Comparison of ENCODE assay signal across 9 mouse cellular contexts in the genomic region with DNA sequence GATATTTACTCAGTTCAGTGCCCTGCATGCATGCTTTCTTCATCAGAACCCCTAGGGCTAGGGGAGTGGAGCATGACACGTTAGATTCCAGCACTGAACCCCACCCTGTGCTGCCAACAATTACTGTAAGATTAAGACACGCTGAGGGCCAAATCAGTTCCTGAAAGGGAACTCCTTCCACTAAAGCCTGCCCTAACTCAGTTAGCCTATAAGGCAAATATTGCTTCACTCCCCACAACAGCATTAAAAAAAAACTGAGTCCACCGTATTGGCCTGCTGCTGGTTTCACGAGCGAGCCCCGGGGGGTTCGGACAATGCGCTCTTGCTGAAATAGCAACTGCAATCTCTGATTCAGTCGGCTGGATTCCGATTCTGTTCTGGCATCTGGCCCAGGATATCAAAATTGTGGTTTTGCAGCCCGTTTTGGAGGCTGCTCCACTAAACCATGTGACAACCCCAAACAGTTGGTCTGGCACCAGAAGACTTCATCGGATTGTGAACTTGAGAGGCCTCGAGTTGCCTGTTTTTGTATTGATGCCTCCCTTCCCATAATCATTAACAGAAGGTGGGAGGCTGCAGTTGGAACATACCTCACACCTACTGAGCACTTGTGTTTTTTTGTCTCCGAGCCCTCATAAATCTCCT. TPM values are rescaled to one million over a fixed set of nuclear protein-coding genes. Genes with fewer than 3 reads are reported as not detected.
DNase-seq lines count a peak whose midpoint lies in the region; ATAC-seq lines count a peak whose summit lies in the region.
"Had no signal": no experiment of that assay in that cellular context is flagged by ENCODE, and none has a peak within 500 bp of the region (broad histone marks: within the 10 kb centered on the region; RNA-seq: fewer than 3 reads in every experiment).

No protein-coding gene starts in this region.

- no peak overlapping the region for H3K4me3 ChIP-seq in neural tube, embryonic 13.5 days
- no peak overlapping the region for H3K4me3 ChIP-seq in heart, embryonic 16.5 days (ENCODE audit: low read length)
- no peak overlapping the region for H3K4me3 ChIP-seq in midbrain, embryonic 13.5 days (replicated peaks)
- H3K4me3 ChIP-seq: megakaryocyte, embryonic 14.5 days had no signal

- no peak overlapping the region for H3K9ac ChIP-seq in neural tube, embryonic 13.5 days
- H3K9ac ChIP-seq in heart, embryonic 16.5 days (ENCODE audit: low read length) = no peak overlapping the region
- H3K9ac ChIP-seq in midbrain, embryonic 13.5 days (replicated peaks) = no peak overlapping the region

- H3K36me3 ChIP-seq in neural tube, embryonic 13.5 days = no peaks in the 10 kb centered on the region
- no peaks in the 10 kb centered on the region for H3K36me3 ChIP-seq in heart, embryonic 16.5 days (ENCODE audit: control insufficient read depth, insufficient read depth)
- H3K36me3 ChIP-seq in midbrain, embryonic 13.5 days = no peaks in the 10 kb centered on the region

- WGBS in neural tube, embryonic 13.5 days = 52% methylated on average over 14 of the region's 14 CpGs
- 52% methylated on average over 14 of the region's 14 CpGs for WGBS in heart, embryonic 16.5 days
- 68% methylated on average over 14 of the region's 14 CpGs for WGBS in midbrain, embryonic 13.5 days

- no peak for DNase-seq in neural tube, embryonic 10.5 days (ENCODE audit: extremely low spot score, low spot score)
- peak; percentile 48 to 55 for DNase-seq in cerebellum, postnatal 25 days
- DNase-seq in layer of hippocampus, adult 9-11 months = peak; percentile 45
- DNase-seq in lung, postnatal 25 days (ENCODE audit: low spot score) = peak; percentile 21
- no peak for DNase-seq in B cell, adult 2 months

- peak; percentile 23; the same call in 1 of the 2 replicates for ATAC-seq in neural tube, embryonic 13.5 days (ENCODE audit: low read depth)
- no peak for ATAC-seq in heart, embryonic 16.5 days (replicated peaks; ENCODE audit: extremely low read depth, insufficient read depth, low FRiP score)
- ATAC-seq in midbrain, embryonic 13.5 days = no peak

- H3K27ac ChIP-seq in neural tube, embryonic 13.5 days (replicated peaks) = no peak overlapping the region
- H3K27ac ChIP-seq in heart, embryonic 16.5 days (ENCODE audit: low read length) = no peak overlapping the region; the same call in 1 of the 2 replicates
- H3K27ac ChIP-seq in midbrain, embryonic 13.5 days = no peak overlapping the region

- no peaks in the 10 kb centered on the region for H3K9me3 ChIP-seq in neural tube, embryonic 13.5 days
- H3K9me3 ChIP-seq in heart, embryonic 16.5 days (replicated peaks; ENCODE audit: control insufficient read depth, low read length) = no peaks in the 10 kb centered on the region
- no peaks in the 10 kb centered on the region for H3K9me3 ChIP-seq in midbrain, embryonic 13.5 days

- H3K4me1 ChIP-seq in neural tube, embryonic 13.5 days (replicated peaks) = peaks cover 9% of the 10 kb centered on the region
- 0 out of 2 replicates have a peak, but pooled peaks cover 3% of the 10 kb centered on the region for H3K4me1 ChIP-seq in heart, embryonic 16.5 days (ENCODE audit: control insufficient read depth, insufficient read depth, low read length)
- H3K4me1 ChIP-seq in midbrain, embryonic 13.5 days (replicated peaks) = no peaks in the 10 kb centered on the region
- H3K4me1 ChIP-seq: megakaryocyte, embryonic 14.5 days had no signal

- H3K4me2 ChIP-seq in neural tube, embryonic 13.5 days = peak overlapping the region; percentile 18
- H3K4me2 ChIP-seq in heart, embryonic 16.5 days (ENCODE audit: low read depth, low read length) = 0 out of 2 replicates have a peak overlapping the region, but pooled peaks have one; percentile 13
- no peak overlapping the region for H3K4me2 ChIP-seq in midbrain, embryonic 13.5 days (replicated peaks)

- no peaks in the 10 kb centered on the region for H3K27me3 ChIP-seq in neural tube, embryonic 13.5 days
- H3K27me3 ChIP-seq in heart, embryonic 16.5 days (ENCODE audit: control insufficient read depth, insufficient read depth, low read length) = no peaks in the 10 kb centered on the region
- no peaks in the 10 kb centered on the region for H3K27me3 ChIP-seq in midbrain, embryonic 13.5 days

RNA-seq across cellular contexts. Expression of gene Wnt16, which starts 7.7 kb away (rescaled TPM):
- 0.43 and 0.66 TPM in 2 replicates for polyA plus RNA-seq in neural tube, embryonic 13.5 days (2015; fragmentation: Nextera tagmentation; extraction: Ambion mirVana)
- 1.2 and 2.3 TPM in 2 replicates for polyA plus RNA-seq in heart, embryonic 16.5 days (2015; fragmentation: Nextera tagmentation; extraction: Ambion mirVana)
- polyA plus RNA-seq in midbrain, embryonic 13.5 days (2015; fragmentation: Nextera tagmentation; extraction: Ambion mirVana) = 0.41 TPM in 1 of 2 replicates, not detected in the other

Comparison
In these comparisons a context has a peak if more than half of its experiments do, and no peak if none do; other contexts are left out.
1. DNase-seq: peak in cerebellum, postnatal 25 days (2 of 2), layer of hippocampus, adult 9-11 months (single experiment) and lung, postnatal 25 days (single experiment); none in neural tube, embryonic 10.5 days (single experiment) and B cell, adult 2 months (0 of 2).